Mouse (Mus musculus): ENCODE measurements around the gene Vax1.

- TF ChIP-seq CTCF (IDR thresholded peaks at IDR 0.05; ENCODE audit: extremely low read depth, insufficient read length, insufficient replicate concordance, low read depth, low read length) (no peak), POLR2A (IDR thresholded peaks at IDR 0.05; ENCODE audit: low read depth, low read length) (no peak)
Measured at GRCm38 (mm10) chr19:59190431-59191122, 20.7 kb upstream of the Vax1 start.
